Mouse (Mus musculus): ENCODE data around the gene Rdh16f1. TPM values are rescaled to one million over a fixed set of nuclear protein-coding genes. Genes with fewer than 3 reads are reported as not detected.

Rdh16f1 gene
- polyA plus RNA-seq, 1 experiment = 0.13 TPM

DNA sequence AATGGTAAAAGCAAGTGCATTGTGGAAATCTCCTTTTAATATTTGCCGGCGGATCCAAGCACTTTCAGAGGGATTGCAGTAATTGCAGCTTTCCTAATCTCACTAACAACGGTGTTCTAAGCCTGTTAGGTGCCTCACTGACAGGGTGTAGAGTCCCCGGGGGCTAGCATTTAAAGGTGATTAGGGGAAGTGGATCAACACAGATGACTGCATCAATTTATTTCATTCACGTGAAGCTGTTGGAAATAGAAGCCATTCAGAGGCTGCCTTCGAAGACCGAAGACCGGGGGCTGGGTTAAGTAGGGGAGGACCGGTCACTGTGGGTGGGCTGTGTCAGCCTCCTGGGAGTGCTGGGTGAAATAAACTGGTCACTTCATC is 28.7 kb upstream of the Rdh16f1 start:
- no peaks in the 10 kb centered on the region for H3K79me2 ChIP-seq (ENCODE audit: control insufficient read depth, insufficient read depth)
- H3ac ChIP-seq (ENCODE audit: control insufficient read depth, insufficient read length) = no peak overlapping the region
- no peaks in the 10 kb centered on the region for H3K36me3 ChIP-seq (ENCODE audit: control insufficient read depth, insufficient read depth)
- peaks cover 43% of the 10 kb centered on the region for H3K27me3 ChIP-seq (ENCODE audit: control insufficient read depth, insufficient read depth, insufficient read length)
- H3K4me2 ChIP-seq (ENCODE audit: low read depth) = peak overlapping the region; percentile 58
- no peak for TF ChIP-seq MAX (IDR thresholded peaks at IDR 0.05; ENCODE audit: low read depth)
- no peak for TF ChIP-seq SRF (IDR thresholded peaks at IDR 0.05; ENCODE audit: control insufficient read depth, insufficient read length, low read depth)
- TF ChIP-seq CEBPB (IDR thresholded peaks at IDR 0.05; ENCODE audit: insufficient read depth, poor library complexity, severe bottlenecking) = no peak
- no peak for TF ChIP-seq TCF12 (IDR thresholded peaks at IDR 0.05; ENCODE audit: insufficient read depth, poor library complexity, severe bottlenecking)
- no peak for TF ChIP-seq USF1 (IDR thresholded peaks at IDR 0.05; ENCODE audit: low read depth)
- TF ChIP-seq MYOD1 (IDR thresholded peaks at IDR 0.05; ENCODE audit: control insufficient read depth in 1 of 3, insufficient read length in 2 of 3, low read depth in 2 of 3) = no peak
- no peak for TF ChIP-seq POLR2A (IDR thresholded peaks at IDR 0.05; ENCODE audit: insufficient read length, low read depth)
- no peak for TF ChIP-seq E2F4 (IDR thresholded peaks at IDR 0.05; ENCODE audit: insufficient read depth)
- no peak for TF ChIP-seq MYOG (IDR thresholded peaks at IDR 0.05; ENCODE audit: control insufficient read depth in 1 of 3, insufficient read depth in 1 of 3, insufficient read length in 2 of 3, low read depth in 2 of 3)
- TF ChIP-seq POLR2AphosphoS2 (IDR thresholded peaks at IDR 0.05; ENCODE audit: insufficient read length, low read depth) = no peak
- no peak for TF ChIP-seq REST (IDR thresholded peaks at IDR 0.05; ENCODE audit: insufficient read depth, insufficient read length)
- TF ChIP-seq TCF3 (IDR thresholded peaks at IDR 0.05; ENCODE audit: insufficient read length, low read depth) = no peak
- H3K4me3 ChIP-seq = no peak overlapping the region

DNA sequence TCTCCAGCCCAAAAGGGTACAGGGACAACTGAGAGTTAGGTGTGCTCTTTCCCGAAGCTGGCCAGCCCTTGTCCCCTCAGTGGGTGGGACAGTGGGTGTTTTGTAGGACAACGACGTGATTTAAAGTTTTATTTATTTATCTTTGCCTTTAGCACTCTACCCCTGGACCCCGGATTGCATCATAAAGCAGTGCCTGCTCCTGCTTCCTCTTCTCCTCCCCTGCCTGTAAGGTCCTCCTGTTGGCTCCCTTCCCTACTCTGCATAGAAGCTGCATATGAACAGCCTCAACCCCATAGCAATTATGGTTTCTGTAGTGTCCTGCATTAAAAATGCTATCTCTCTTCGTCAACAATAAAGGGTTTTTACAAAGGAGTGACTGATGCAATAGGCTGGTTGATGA is 28.2 kb upstream of the Rdh16f1 start:
- TF ChIP-seq MAX (IDR thresholded peaks at IDR 0.05; ENCODE audit: low read depth) (no peak), CEBPB (IDR thresholded peaks at IDR 0.05; ENCODE audit: insufficient read depth, poor library complexity, severe bottlenecking) (peak; percentile 48; the same call in 1 of the 2 replicates), MYOG (IDR thresholded peaks at IDR 0.05; ENCODE audit: control insufficient read depth in 1 of 3, insufficient read depth in 1 of 3, insufficient read length in 2 of 3, low read depth in 2 of 3) (no peak), MYOD1 (IDR thresholded peaks at IDR 0.05; ENCODE audit: control insufficient read depth in 1 of 3, insufficient read length in 2 of 3, low read depth in 2 of 3) (no peak), TCF12 (IDR thresholded peaks at IDR 0.05; ENCODE audit: insufficient read depth, poor library complexity, severe bottlenecking) (no peak), E2F4 (IDR thresholded peaks at IDR 0.05; ENCODE audit: insufficient read depth) (no peak), USF1 (IDR thresholded peaks at IDR 0.05; ENCODE audit: low read depth) (no peak)
- no peaks in the 10 kb centered on the region for H3K79me2 ChIP-seq (ENCODE audit: control insufficient read depth, insufficient read depth)
- peak overlapping the region; percentile 58 for H3K4me2 ChIP-seq (ENCODE audit: low read depth)
- H3K36me3 ChIP-seq (ENCODE audit: control insufficient read depth, insufficient read depth) = no peaks in the 10 kb centered on the region
- H3ac ChIP-seq (ENCODE audit: control insufficient read depth, insufficient read length) = no peak overlapping the region
- H3K4me3 ChIP-seq = no peak overlapping the region
- peaks cover 41% of the 10 kb centered on the region for H3K27me3 ChIP-seq (ENCODE audit: control insufficient read depth, insufficient read depth, insufficient read length)

DNA sequence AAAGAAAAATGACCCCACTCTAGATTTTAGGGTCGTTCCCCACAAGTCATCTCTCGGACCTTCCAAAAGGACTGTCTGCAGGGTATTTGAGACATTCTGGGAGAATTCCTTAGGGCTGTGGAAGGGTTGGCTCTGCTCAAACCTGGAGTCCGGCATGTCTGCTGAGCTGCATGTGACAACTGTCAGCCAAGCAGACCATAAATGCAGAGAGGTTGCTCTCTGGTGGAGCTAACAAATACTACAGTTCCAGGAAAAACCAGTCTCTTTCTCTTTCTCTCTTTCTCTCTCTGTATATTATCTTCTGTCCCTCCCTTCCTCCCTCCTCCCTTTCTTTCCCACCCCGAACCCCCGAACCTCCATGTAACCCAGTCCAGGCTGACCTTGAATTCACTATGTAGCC is 25.2 kb upstream of the Rdh16f1 start:
- peaks cover 25% of the 10 kb centered on the region for H3K27me3 ChIP-seq (ENCODE audit: control insufficient read depth, insufficient read depth, insufficient read length)
- no peak overlapping the region for H3ac ChIP-seq (ENCODE audit: control insufficient read depth, insufficient read length)
- H3K79me2 ChIP-seq (ENCODE audit: control insufficient read depth, insufficient read depth) = no peaks in the 10 kb centered on the region
- TF ChIP-seq USF1 (IDR thresholded peaks at IDR 0.05; ENCODE audit: low read depth) = no peak
- no peak for TF ChIP-seq CEBPB (IDR thresholded peaks at IDR 0.05; ENCODE audit: insufficient read depth, poor library complexity, severe bottlenecking)
- TF ChIP-seq TCF3 (IDR thresholded peaks at IDR 0.05; ENCODE audit: insufficient read length, low read depth) = no peak
- TF ChIP-seq MYOD1 (IDR thresholded peaks at IDR 0.05; ENCODE audit: control insufficient read depth in 1 of 3, insufficient read length in 2 of 3, low read depth in 2 of 3) = no peak
- TF ChIP-seq REST (IDR thresholded peaks at IDR 0.05; ENCODE audit: insufficient read depth, insufficient read length) = no peak
- TF ChIP-seq POLR2AphosphoS2 (IDR thresholded peaks at IDR 0.05; ENCODE audit: insufficient read length, low read depth) = no peak
- TF ChIP-seq MYOG (IDR thresholded peaks at IDR 0.05; ENCODE audit: control insufficient read depth in 1 of 3, insufficient read depth in 1 of 3, insufficient read length in 2 of 3, low read depth in 2 of 3) = no peak
- TF ChIP-seq E2F4 (IDR thresholded peaks at IDR 0.05; ENCODE audit: insufficient read depth) = no peak
- TF ChIP-seq POLR2A (IDR thresholded peaks at IDR 0.05; ENCODE audit: insufficient read length, low read depth) = no peak
- no peak for TF ChIP-seq SRF (IDR thresholded peaks at IDR 0.05; ENCODE audit: control insufficient read depth, insufficient read length, low read depth)
- no peak for TF ChIP-seq MAX (IDR thresholded peaks at IDR 0.05; ENCODE audit: low read depth)
- TF ChIP-seq TCF12 (IDR thresholded peaks at IDR 0.05; ENCODE audit: insufficient read depth, poor library complexity, severe bottlenecking) = no peak
- H3K36me3 ChIP-seq (ENCODE audit: control insufficient read depth, insufficient read depth) = no peaks in the 10 kb centered on the region
- H3K4me2 ChIP-seq (ENCODE audit: low read depth) = peak overlapping the region; percentile 40
- H3K4me3 ChIP-seq = no peak overlapping the region

DNA sequence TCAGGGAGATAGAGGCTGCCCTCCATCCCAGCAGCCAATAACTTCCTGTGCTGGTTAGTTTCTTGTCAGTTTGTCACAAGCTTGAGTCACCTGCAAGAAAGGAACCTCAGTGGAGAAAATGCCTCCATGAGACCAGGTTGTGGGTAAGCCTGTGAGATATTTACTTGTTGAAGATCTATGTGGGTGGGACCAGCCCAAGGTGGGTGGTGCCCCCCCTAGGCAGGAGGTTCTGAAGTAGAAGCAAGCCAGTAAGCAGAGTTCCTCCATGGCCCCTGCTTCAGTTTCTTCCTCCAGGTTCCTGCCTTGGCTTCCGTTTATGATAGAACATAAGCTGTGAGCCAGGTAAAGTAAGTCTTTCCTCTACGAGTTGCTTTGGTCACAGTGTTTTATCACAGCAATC is 23.3 kb upstream of the Rdh16f1 start:
- no peak overlapping the region for H3K4me2 ChIP-seq (ENCODE audit: low read depth)

DNA sequence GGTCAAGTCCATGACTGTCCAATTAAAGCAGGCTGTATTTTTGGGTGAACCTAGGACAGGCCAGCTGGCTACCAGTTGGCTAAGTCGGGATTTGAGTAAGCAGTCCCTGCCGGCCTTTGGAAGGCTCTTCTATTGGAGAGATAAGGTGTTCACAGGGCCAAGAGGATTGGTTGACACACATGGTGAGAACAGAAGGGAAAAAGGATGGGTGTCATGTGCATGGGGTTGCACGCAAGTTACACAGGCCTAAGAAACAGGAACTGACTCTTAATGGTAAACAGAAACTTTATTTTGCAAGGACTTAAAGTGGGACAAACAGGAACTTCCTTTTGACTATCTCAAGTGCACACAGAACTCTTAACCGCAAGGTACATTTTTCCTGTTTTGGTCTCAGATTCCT is 22.7 kb upstream of the Rdh16f1 start:
- Histone ChIP-seq H3ac (ENCODE audit: control insufficient read depth, insufficient read length) (no peak overlapping the region), H3K27me3 (ENCODE audit: control insufficient read depth, insufficient read depth, insufficient read length) (peaks cover 14% of the 10 kb centered on the region), H3K36me3 (ENCODE audit: control insufficient read depth, insufficient read depth) (no peaks in the 10 kb centered on the region), H3K4me3 (no peak overlapping the region), H3K79me2 (ENCODE audit: control insufficient read depth, insufficient read depth) (peaks cover 19% of the 10 kb centered on the region), H3K4me2 (ENCODE audit: low read depth) (no peak overlapping the region)
- no peak for TF ChIP-seq TCF3 (IDR thresholded peaks at IDR 0.05; ENCODE audit: insufficient read length, low read depth)
- TF ChIP-seq TCF12 (IDR thresholded peaks at IDR 0.05; ENCODE audit: insufficient read depth, poor library complexity, severe bottlenecking) = no peak
- TF ChIP-seq USF1 (IDR thresholded peaks at IDR 0.05; ENCODE audit: low read depth) = no peak
- TF ChIP-seq CEBPB (IDR thresholded peaks at IDR 0.05; ENCODE audit: insufficient read depth, poor library complexity, severe bottlenecking) = no peak
- TF ChIP-seq POLR2AphosphoS2 (IDR thresholded peaks at IDR 0.05; ENCODE audit: insufficient read length, low read depth) = no peak
- TF ChIP-seq SRF (IDR thresholded peaks at IDR 0.05; ENCODE audit: control insufficient read depth, insufficient read length, low read depth) = no peak
- no peak for TF ChIP-seq MYOD1 (IDR thresholded peaks at IDR 0.05; ENCODE audit: control insufficient read depth in 1 of 3, insufficient read length in 2 of 3, low read depth in 2 of 3)

More for the DNA sequence above, 23.3 kb upstream of the Rdh16f1 start:
- peaks cover 15% of the 10 kb centered on the region for H3K27me3 ChIP-seq (ENCODE audit: control insufficient read depth, insufficient read depth, insufficient read length)
- no peak overlapping the region for H3ac ChIP-seq (ENCODE audit: control insufficient read depth, insufficient read length)
- no peak for TF ChIP-seq MYOD1 (IDR thresholded peaks at IDR 0.05; ENCODE audit: control insufficient read depth in 1 of 3, insufficient read length in 2 of 3, low read depth in 2 of 3)
- TF ChIP-seq MAX (IDR thresholded peaks at IDR 0.05; ENCODE audit: low read depth) = no peak
- no peak for TF ChIP-seq SRF (IDR thresholded peaks at IDR 0.05; ENCODE audit: control insufficient read depth, insufficient read length, low read depth)
- no peaks in the 10 kb centered on the region for H3K36me3 ChIP-seq (ENCODE audit: control insufficient read depth, insufficient read depth)
- no peak overlapping the region for H3K4me3 ChIP-seq
- H3K79me2 ChIP-seq (ENCODE audit: control insufficient read depth, insufficient read depth) = peaks cover 13% of the 10 kb centered on the region

Data from myocyte (in vitro differentiated cells).